Mouse (Mus musculus): ENCODE data around the gene Slc25a21. TPM values are rescaled to one million over a fixed set of nuclear protein-coding genes. Genes with fewer than 3 reads are reported as not detected.
"Not testable (repeated sequence)": the region's sequence is repeated elsewhere in the genome, so short reads cannot be mapped to it uniquely, and the experiment has no call there.

Gene Slc25a21
- total RNA-seq (2021) = 1 to 10 TPM in 1 of 2 experiments, under 1 TPM in 1; 0.32 to 1.1 TPM
- long read RNA-seq, experiment 1 = 0 reads
- long read RNA-seq, experiment 2 = 0 reads

DNA sequence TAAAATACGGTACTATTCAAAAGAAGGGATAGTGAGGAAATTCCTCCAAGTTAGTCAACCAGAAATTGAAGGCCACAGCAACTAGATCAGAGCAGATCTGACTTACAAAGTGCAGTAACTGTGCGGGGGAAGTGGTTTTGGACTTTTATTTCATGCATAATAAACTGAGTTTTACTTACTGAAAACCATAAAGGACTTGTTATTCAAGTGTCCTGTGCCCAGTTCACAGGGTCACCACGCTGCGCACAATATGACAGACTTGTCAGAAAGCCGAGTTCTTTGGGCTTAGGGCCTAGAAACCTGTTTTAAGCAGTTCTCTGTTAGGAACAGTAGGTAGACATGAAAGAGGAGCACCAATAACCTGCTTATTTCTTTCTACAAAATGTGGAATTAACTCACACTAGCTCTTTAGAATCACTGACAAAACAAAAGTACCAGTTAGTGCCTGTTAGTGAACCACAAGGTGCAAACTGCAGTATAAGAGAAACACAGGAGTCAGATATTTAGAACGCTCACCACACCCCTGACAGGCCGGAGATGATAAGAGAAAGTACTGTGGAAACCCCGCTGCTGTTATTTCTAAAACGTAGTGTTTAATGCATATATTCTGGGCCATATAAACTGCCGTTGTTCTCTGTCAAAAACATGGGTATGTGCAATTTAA lies at the start of gene Slc25a21:
Slc25a21 (minus strand) TSS at position 110 of the 664 bp plus-strand sequence.
- peak within 1 kb of the TSS; percentile 48 for H3K4me3 ChIP-seq
- no peak for TF ChIP-seq CTCF (IDR thresholded peaks at IDR 0.05)
- intact Hi-C loops (cut with DNase I) = no loop called here
- no peak within 1 kb of the TSS for H3K27ac ChIP-seq
- DNase-seq (ENCODE audit: extremely low spot score in 1 of 2, low spot score in 2 of 2) = no peak

DNA sequence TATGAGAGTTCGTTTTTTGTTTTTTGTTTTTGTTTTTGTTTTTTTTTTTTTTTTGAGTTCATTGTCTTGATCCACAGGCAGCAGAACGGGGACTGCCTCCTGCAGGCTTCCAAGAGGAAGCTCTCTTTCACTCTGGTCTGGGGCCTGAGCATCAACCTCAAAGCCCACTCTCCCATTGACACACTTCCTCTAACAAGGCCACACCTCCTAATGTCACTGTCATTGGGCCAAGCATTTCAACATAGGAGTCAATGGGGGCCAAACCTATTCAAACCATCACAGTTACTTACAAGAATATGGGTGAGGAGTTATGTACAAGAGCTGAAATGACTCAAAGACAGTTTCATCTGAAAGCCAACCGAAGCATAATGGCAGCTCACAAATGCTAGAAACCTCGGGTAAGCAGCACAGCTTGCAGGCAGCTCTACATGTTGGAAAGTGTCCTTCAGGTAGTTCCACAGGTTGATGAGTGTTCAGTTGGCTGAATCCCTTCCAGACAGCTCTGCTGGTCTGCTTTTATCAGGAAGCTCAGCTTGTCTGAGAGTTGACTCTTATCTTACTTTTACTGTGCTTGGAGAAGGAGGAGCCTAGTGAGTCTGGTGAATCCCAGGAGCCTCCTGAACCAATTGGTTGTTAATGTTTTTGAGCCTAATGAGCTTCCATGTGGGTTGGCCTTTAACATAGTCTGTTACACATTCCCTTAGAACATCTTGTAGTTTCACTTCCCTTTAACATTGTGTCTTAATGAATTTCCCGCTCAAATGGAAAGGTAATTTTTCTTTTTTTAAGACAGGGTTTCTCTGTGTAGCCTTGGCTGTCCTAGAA lies 46.6 kb upstream of the Slc25a21 start:
- H3K27ac ChIP-seq = no peak overlapping the region
- intact Hi-C loops (cut with DNase I) = no loop called here
- TF ChIP-seq CTCF (IDR thresholded peaks at IDR 0.05) = no peak
- no peak overlapping the region for H3K4me3 ChIP-seq
- DNase-seq (ENCODE audit: extremely low spot score in 1 of 2, low spot score in 2 of 2) = no peak

DNA sequence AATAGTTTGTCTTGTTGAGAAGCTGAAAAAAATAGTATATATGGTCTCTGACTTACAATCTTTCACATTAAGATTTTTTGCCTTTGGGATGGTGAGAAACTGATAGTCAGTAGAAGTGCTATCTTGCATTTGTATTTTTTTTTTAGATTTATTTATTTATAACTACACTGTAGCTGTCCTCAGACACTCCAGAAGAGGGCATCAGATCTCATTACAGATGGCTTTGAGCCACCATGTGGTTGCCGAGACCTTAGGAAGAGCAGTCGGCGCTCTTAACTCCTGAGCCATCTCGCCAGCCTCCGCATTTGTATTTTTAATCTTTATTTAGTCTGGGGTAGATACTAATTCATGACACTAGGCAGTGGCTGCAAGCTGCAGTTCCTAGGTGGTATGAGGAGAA lies 36.1 kb upstream of the Slc25a21 start:
- no peak overlapping the region for H3K4me3 ChIP-seq
- no peak for DNase-seq (ENCODE audit: extremely low spot score in 1 of 2, low spot score in 2 of 2)
- intact Hi-C loops (cut with DNase I) = no loop called here
- TF ChIP-seq CTCF (IDR thresholded peaks at IDR 0.05) = no peak; the same call in 1 of the 2 replicates
- no peak overlapping the region for H3K27ac ChIP-seq

DNA sequence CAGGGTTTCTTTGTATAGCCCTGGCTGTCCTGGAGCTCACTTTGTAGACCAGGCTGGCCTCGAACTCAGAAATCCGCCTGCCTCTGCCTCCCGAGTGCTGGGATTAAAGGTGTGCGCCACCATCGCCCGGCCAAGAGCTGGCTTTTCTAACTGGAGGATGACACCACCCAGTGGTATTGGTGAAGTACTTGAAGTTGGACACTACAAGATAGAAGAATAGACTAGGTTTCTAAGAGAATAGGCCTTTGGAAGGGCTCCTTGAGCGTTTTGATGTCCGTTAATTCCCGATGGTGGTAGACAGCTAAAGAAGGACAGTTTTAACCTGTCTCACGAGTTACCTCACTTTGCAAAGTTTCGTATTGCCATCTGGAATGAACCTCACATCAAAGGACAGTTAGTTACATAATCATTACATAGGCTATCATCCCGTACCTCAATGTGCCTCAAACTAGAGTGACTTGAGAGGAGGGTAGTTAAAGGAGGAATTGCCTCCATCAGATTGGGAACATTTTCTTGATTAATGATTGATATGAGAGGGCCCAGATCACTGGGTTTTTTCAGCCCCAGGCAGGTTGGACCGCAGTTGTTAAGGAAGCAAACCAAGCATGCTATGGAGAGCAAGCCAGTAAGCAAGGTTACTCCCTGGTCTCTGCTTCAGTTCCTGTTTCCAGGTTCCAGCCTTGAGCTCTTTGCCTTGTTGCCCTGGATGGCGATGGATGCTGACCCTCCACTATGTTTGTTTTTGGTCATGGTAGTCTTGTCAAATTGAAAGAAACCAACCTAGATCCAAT lies 34.0 kb upstream of the Slc25a21 start:
- peak overlapping the region; percentile 87 for H3K4me3 ChIP-seq
- intact Hi-C loops (cut with DNase I) = no loop called here
- H3K27ac ChIP-seq = no peak overlapping the region
- peak in 1 of 2 experiments; percentile 9 for DNase-seq (ENCODE audit: extremely low spot score in 1 of 2, low spot score in 2 of 2)
- peak; percentile 19 for TF ChIP-seq CTCF (IDR thresholded peaks at IDR 0.05)

DNA sequence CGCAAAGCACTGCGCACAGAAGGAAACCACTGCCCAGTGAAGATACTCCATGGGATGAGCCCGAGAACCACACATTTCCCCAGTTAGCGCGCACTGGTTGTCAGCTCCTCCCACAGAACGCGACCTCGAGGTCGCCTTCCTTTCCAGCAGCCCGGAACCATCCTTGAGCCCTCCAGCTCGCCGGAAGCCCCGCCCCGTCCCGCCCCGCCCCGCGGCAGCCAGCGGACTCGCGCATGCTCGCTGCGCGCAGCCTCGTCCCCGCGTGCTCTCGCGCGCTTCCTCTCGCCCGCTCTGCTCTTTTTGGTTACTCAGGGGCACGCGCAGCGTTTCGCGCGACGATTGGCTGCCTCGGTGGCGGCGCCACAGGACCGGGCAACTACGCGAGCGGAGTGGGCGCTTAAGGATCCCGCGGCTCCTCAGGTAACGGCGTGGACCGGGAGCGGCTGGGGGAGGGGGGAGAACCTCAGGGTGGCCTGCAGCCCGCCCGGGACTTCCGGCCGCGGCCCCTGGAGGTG lies 33.0 kb upstream of the Slc25a21 start, which contains the start of the genes Prps1l3 and Mipol1:
Prps1l3 (plus strand) TSS at position 221 of the 515 bp plus-strand sequence.
Mipol1 (plus strand) TSS at position 236 of the 515 bp plus-strand sequence.
- intact Hi-C loops (cut with DNase I) = no loop called here
- DNase-seq (ENCODE audit: extremely low spot score in 1 of 2, low spot score in 2 of 2) = peak; percentile 87 to 89
- TF ChIP-seq CTCF (IDR thresholded peaks at IDR 0.05) = no peak

DNA sequence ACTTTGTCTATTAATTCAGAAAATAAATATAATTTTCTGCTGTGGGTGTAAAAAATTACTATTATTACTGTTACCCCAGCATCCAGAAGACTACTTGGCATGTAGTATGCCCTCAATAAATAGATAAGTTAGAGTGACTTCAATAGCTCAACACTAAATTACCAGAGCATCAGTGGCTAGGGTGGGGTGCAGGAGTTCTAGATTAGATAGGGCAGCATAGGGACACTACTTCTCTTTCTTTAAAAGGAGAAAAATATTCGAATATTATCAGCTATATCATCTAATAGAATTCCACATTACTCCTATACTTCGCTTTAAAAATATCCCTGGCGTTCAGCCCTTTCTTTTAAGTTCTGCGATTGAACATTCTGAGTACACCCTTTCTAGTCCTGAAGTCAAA lies 32.4 kb upstream of the Slc25a21 start:
- no peak for DNase-seq (ENCODE audit: extremely low spot score in 1 of 2, low spot score in 2 of 2)
- H3K4me3 ChIP-seq = peak overlapping the region; percentile 87
- no peak for TF ChIP-seq CTCF (IDR thresholded peaks at IDR 0.05)
- intact Hi-C loops (cut with DNase I) = no loop called here
- H3K27ac ChIP-seq = peak overlapping the region; percentile 84

More for the DNA sequence above, 33.0 kb upstream of the Slc25a21 start, which contains the start of the genes Prps1l3 and Mipol1:
- peak within 1 kb of the TSS; percentile 84 for H3K27ac ChIP-seq
- peak within 1 kb of the TSS; percentile 87 for H3K4me3 ChIP-seq

DNA sequence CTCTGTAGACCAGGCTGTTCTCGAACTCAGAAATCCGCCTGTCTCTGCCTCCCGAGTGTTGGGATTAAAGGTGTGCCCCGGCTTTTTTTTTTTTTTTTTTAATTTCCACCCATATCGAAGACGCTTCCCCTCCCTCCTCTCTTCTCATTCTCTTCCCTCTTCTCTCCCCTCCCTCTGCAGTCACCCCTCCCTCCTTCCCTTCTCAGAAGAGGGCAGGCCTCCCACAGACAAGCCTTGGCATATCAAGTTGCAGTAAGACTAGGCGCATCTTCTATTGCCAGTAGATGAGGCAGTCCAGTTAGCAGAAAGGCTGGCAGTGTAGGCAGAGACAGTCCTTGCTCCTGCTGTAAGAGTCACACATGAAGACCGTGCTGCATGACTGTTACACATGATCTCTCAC lies 30.5 kb upstream of the Slc25a21 start:
- no peak overlapping the region for H3K27ac ChIP-seq
- H3K4me3 ChIP-seq = no peak overlapping the region
- TF ChIP-seq CTCF (IDR thresholded peaks at IDR 0.05) = no peak
- no peak for DNase-seq (ENCODE audit: extremely low spot score in 1 of 2, low spot score in 2 of 2)
- intact Hi-C loops (cut with DNase I) = no loop called here

DNA sequence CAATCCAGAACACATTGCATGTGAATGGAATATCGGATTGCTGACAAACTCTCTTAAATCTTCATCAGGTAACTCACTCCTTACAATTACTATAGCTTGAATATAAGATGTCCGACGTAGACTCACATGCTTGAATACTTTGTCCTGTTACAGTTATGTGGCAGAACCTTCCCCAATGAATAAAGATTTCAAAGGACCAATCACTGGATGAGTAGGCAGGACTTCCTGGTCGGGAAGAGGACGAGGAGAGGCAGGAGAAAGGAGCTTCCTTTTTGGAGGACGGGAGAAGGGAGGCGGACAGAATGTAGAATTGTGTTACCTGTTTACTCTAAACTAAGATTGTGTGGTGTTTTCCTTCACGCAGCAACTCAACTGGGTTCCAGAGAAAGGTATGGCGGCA lies 29.1 kb upstream of the Slc25a21 start:
- intact Hi-C loops (cut with DNase I) = no loop called here
- no peak overlapping the region for H3K4me3 ChIP-seq
- no peak overlapping the region for H3K27ac ChIP-seq
- no peak for TF ChIP-seq CTCF (IDR thresholded peaks at IDR 0.05)
- no peak for DNase-seq (ENCODE audit: extremely low spot score in 1 of 2, low spot score in 2 of 2)

DNA sequence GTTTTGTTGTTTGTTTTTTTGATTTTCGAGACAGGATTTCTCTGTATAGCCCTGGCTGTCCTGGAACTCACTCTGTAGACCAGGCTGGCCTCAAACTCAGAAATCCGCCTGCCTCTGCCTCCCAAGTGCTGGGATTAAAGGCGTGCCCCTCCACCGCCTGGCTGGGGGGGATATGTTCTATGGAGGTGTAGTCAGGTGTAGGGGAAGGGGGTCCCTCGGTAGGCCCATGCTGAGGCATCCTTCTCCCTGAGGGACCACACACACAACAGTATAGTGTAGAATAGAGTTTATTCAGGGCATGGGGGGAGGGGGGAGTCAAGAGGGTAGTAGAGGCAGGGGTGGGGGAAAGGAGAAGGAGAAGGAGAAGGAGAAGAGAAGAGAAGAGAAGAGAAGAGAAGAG lies 15.2 kb upstream of the Slc25a21 start:
- DNase-seq (ENCODE audit: extremely low spot score in 1 of 2, low spot score in 2 of 2); intact Hi-C loops (cut with DNase I): not testable (repeated sequence)

DNA sequence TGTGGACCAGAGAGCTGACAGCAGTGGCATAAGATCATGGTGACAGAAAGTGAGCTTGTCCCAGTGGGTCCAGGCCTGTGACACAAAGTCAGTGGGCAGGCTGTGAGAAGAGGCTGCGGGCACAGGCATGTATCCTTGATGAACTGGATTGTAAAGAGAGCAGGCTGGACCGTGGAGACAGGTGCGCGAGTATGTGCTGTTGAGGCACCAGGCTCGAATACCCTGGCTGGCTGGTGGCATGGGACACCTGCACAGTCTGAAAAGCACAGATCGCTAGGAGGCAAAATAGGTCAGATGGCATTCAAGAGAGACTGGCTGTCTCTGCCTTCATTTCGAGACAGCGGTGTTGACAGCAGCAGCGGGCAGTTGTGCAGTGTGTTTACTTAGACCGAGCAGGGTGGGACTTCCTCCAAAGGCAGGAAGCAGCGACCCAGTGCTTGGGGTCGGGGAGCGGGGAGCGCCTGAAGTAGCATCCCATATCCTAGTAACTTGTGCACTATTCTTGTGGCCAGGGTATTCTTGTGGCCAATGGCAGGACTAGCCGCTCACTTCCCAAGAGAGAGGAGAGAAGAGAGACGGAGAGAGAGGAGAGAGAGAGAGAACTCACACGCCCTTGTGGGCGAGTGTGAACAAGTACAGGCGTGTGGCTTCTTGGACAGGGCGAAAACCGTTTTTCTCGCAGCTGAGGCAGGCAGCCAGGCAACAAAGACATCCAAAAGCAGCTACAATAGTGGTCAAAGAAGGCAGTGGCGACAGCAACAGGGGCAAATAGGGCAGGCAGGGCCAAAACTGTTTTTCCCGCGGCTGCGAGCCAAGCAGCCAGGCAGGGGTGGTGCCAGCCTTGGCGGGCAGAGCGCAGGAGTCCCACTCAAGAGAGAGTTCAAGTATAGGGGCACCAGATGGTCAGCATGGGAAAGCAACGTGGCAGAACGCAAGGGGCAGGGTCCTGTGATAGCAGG lies 14.4 kb upstream of the Slc25a21 start:
- DNase-seq (ENCODE audit: extremely low spot score in 1 of 2, low spot score in 2 of 2) = peak; percentile 30 to 31
- H3K4me3 ChIP-seq = peak overlapping the region; percentile 43
- TF ChIP-seq CTCF (IDR thresholded peaks at IDR 0.05) = no peak
- no peak overlapping the region; the same call in 1 of the 2 replicates for H3K27ac ChIP-seq
- intact Hi-C loops (cut with DNase I) = no loop called here

More for the DNA sequence above, 15.2 kb upstream of the Slc25a21 start:
- not testable (repeated sequence) for H3K4me3 ChIP-seq, H3K27ac ChIP-seq

All from left cerebral cortex, adult 2 months (tissue).